Mouse (Mus musculus): Measurements from ENCODE around the gene Ctdsp1. TPM values are rescaled to one million over a fixed set of nuclear protein-coding genes. Genes with fewer than 3 reads are reported as not detected.

Ctdsp1 gene
- polyA plus RNA-seq, 1 experiment from 2014 or later, result 60.0 TPM

DNA sequence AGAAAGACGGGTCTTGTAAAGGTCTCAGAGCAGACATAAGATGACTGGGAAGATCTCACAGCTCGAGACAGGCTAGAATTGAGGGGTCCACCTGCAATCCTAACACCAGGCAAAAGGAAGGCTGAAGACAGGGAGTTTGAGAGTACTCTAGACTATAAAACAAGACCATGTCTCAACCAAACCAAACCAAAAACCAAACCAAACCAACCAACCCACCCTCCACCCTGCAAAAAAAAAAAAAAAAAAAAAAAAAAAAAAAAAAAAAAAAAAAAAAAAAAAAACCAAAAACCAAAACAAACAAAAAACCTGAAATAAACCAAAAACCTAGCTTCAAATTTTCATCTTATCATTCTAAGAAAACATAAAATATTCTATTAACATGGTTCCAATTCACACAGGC is 53.2 kb downstream of the Ctdsp1 start:
- no peaks in the 10 kb centered on the region for H3K9me3 ChIP-seq (replicated peaks; ENCODE audit: control insufficient read depth, low read length)
- no peaks in the 10 kb centered on the region for H3K4me1 ChIP-seq (ENCODE audit: control insufficient read depth, insufficient read depth, low read length)
- no peaks in the 10 kb centered on the region for H3K27me3 ChIP-seq (ENCODE audit: control insufficient read depth, insufficient read depth, low read length)
- no peak overlapping the region for H3K9ac ChIP-seq (replicated peaks; ENCODE audit: low read length)
- no peak overlapping the region for H3K4me2 ChIP-seq (ENCODE audit: low read depth, low read length)
- H3K36me3 ChIP-seq (replicated peaks; ENCODE audit: control insufficient read depth, insufficient read depth, low read depth, low read length), result peaks cover 4% of the 10 kb centered on the region
- WGBS, result 90% methylated on average over 2 of the region's 2 CpGs
- no peak for DNase-seq (ENCODE audit: low spot score)
- no peak overlapping the region for H3K27ac ChIP-seq (replicated peaks; ENCODE audit: low read depth, low read length)
- no peak overlapping the region for H3K4me3 ChIP-seq (ENCODE audit: low read depth, low read length)
- no peak for ATAC-seq (replicated peaks; ENCODE audit: insufficient number of reproducible peaks, low FRiP score, low TSS enrichment, low read depth)

MicroRNAs encoded within 50 kb of the gene (microRNA counts, 519-probe panel; counts per million panel counts)
- microRNA mmu-miR-26b, result 3,946 counts per million, percentile 60 among the panel's probes with 10 or more counts

Small RNA genes lying within 50 kb of the gene (microRNA-seq; reads per million reads assigned to microRNA genes)
- gene Mir26b (ENCODE audit: borderline number of aligned reads), result 20,238 reads per million, percentile 98 among the genes with 10 or more reads in this experiment

Other genes starting within 250 kb of the Ctdsp1 start
- 0.07 and 0.08 TPM in 2 replicates for gene Cxcr2, start 237.5 kb upstream of the Ctdsp1 start, polyA plus RNA-seq (2014; fragmentation: Nextera tagmentation; extraction: Ambion mirVana)
- gene Cxcr1, start 196.9 kb upstream of the Ctdsp1 start, polyA plus RNA-seq (2014; fragmentation: Nextera tagmentation; extraction: Ambion mirVana), result not detected in 2 replicates
- gene Arpc2, start 155.4 kb upstream of the Ctdsp1 start, polyA plus RNA-seq (2014; fragmentation: Nextera tagmentation; extraction: Ambion mirVana), result 344 and 380 TPM in 2 replicates
- gene Gpbar1, start 113.0 kb upstream of the Ctdsp1 start, polyA plus RNA-seq (2014; fragmentation: Nextera tagmentation; extraction: Ambion mirVana), result 0.20 and 0.91 TPM in 2 replicates
- 179 and 206 TPM in 2 replicates for gene Aamp, start 106.8 kb upstream of the Ctdsp1 start, polyA plus RNA-seq (2014; fragmentation: Nextera tagmentation; extraction: Ambion mirVana)
- 95.1 and 98.6 TPM in 2 replicates for gene Pnkd, start 106.6 kb upstream of the Ctdsp1 start, polyA plus RNA-seq (2014; fragmentation: Nextera tagmentation; extraction: Ambion mirVana)
- gene Tmbim1, start 85.9 kb upstream of the Ctdsp1 start, polyA plus RNA-seq (2014; fragmentation: Nextera tagmentation; extraction: Ambion mirVana), result 10.1 and 10.5 TPM in 2 replicates
- gene Catip, start 29.4 kb upstream of the Ctdsp1 start, polyA plus RNA-seq (2014; fragmentation: Nextera tagmentation; extraction: Ambion mirVana), result 0.22 and 0.36 TPM in 2 replicates
- gene Slc11a1, start 16.3 kb upstream of the Ctdsp1 start, polyA plus RNA-seq (2014; fragmentation: Nextera tagmentation; extraction: Ambion mirVana), result 2.4 and 4.9 TPM in 2 replicates
- 0.07 and 0.11 TPM in 2 replicates for gene Vil1, start 17.9 kb downstream of the Ctdsp1 start, polyA plus RNA-seq (2014; fragmentation: Nextera tagmentation; extraction: Ambion mirVana)
- 106 and 112 TPM in 2 replicates for gene Cnot9, start 114.5 kb downstream of the Ctdsp1 start, polyA plus RNA-seq (2014; fragmentation: Nextera tagmentation; extraction: Ambion mirVana)
- gene Plcd4, start 151.4 kb downstream of the Ctdsp1 start, polyA plus RNA-seq (2014; fragmentation: Nextera tagmentation; extraction: Ambion mirVana), result 0.33 and 0.42 TPM in 2 replicates
- gene Usp37, start 152.8 kb downstream of the Ctdsp1 start, polyA plus RNA-seq (2014; fragmentation: Nextera tagmentation; extraction: Ambion mirVana), result 45.7 and 46.5 TPM in 2 replicates
- 7.1 and 7.8 TPM in 2 replicates for gene Zfp142, start 196.7 kb downstream of the Ctdsp1 start, polyA plus RNA-seq (2014; fragmentation: Nextera tagmentation; extraction: Ambion mirVana)
- 13.7 and 18.4 TPM in 2 replicates for gene Bcs1l, start 196.8 kb downstream of the Ctdsp1 start, polyA plus RNA-seq (2014; fragmentation: Nextera tagmentation; extraction: Ambion mirVana)
- 9.4 TPM in 2 replicates for gene Rnf25, start 209.9 kb downstream of the Ctdsp1 start, polyA plus RNA-seq (2014; fragmentation: Nextera tagmentation; extraction: Ambion mirVana)
- 14.1 and 14.5 TPM in 2 replicates for gene Stk36, start 209.9 kb downstream of the Ctdsp1 start, polyA plus RNA-seq (2014; fragmentation: Nextera tagmentation; extraction: Ambion mirVana)